Mouse (Mus musculus) yolk sac, embryonic 10.5 days (tissue): Measurements from ENCODE around the gene Rc3h2.
A peak's percentile ranks its signal among the peaks of the same experiment; 100 is the strongest.

Source experiments
- DNase-seq: peaks from one replicate; pipeline ENCODE4 v3.0.0-alpha.2; 2017; ENCODE audit warnings: low spot score

Rc3h2 gene

DNA sequence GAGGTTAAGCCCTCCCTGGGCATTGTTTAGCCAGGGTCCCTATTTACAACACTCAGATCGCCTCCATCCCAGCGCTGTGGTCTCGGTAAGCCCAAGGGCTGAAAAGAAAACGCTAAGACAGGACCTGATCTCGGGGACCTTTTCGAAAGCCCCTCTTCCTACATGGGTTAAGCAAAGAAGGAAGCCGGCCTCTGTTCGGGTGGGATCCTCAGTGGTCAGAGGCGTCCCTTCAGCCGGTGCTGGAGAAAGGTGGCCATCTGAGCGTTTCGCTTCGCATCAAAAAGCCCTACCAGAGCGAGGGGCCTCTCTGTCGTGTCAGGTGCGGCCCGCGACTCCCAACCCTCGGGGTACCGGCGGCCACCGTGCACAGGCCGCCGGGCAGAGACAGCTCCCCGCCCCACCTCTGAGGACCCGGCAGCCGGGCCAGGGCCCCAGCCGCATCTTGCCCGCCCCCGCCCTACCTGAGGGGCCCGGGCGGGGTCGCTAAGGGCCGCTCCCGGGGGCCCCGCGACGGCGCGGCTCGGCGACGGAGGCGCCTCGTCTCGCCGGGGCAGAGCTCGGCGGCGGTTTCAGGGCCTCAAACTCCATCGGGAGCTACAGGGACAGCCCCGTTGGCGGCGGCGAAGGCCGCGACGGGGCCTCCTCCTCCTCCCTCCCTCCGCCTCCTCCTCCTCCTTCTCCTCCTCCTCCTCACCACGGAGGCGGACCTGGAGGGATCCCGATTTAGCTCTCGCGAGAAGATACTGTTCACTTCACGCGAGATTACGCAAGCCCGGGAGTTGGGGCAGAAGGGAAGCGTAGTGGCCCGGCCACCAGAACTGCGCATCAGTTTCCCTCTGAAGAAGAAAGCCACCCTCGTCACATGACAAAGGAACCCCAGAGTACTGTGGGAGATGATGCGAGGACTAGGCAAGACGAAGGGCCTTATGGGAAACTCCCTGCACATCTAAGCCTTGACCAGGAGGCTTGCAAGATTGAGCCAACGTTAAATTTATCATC is at the start of gene Rc3h2:
Gene Rc3h2, minus strand, starts transcription at position 598 of the 999 bp plus-strand sequence.
- peak; percentile 96 for DNase-seq

- DNase-seq: no peak
Measured at GRCm38 (mm10) chr2:37466266-37466665, 43.6 kb upstream of the Rc3h2 start.

DNA sequence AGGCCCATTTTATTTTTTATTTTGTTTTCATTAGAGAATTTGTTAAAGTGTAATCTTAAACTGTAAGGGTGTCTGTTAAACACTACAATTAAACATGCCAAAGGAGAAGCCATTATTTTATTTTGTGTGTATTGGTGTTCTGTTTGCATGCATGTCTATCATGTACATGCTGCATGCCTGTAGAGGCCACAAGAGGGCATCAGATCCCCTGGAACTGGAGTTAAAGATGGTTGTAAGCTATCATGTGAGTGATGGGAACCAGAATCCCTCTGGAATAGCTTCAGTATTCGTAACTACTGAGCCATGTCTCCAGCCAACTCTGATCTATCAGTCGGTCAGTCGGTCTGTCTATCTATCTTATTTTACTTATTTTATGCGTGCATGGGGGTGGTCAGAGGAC is 38.0 kb upstream of the Rc3h2 start:
- DNase-seq: no peak

DNA sequence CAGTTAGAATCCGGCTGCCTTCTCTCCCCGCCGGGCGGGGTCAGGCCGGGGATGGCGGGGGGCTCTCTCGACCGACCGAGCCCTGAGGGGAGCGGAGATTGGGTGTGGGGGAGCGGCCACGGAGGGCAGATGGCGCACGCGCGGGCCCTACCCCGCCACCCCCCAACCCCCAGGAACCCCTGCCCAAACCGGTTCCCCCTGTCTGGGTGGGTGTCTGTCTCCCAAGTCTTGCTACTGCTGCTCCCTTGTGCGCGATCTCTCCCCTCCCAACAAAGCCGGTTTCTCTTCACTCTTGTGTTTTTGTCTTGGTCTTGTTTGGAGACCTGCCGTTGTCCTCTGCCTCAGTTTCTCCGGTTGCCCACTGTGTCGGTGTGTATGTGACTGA is 29.7 kb upstream of the Rc3h2 start:
- no peak for DNase-seq

DNA sequence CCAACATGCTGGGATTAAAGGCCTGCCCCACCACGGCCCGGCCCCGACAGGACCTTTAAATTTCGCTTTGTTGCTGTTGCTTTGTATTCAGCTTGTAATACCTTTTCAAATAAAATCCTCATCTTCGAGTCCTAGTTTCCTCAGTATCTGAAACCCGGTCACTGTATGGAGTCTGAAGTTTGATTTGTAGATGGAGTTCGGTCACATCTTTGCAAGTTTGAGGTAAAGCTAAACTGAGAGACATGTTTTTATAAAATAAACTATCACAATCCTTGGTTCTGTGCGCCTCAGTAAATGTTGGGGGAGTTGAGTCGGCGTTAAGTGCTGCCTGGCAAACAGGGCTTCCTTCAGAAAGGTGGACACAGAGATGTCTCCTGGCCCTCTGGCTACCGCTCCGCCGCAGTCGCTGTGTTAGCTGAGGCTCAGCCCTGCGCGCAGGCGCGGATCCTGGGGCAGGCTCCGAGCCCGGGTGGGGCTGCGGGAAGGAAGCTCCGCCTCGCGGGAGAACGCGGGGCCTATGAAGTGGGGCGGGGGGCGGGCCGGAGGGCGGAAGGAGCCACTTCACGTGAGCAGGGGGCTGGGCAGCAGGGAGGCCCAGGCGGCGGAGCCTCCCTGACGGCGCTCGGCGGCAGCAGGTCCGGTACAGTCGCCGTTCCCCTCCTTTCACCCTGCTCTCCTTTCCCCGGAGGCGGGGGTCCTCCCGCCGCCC is 29.1 kb upstream of the Rc3h2 start:
- peak; percentile 95 for DNase-seq

GRCm38 (mm10) chr2:37442611-37443591 is 20.2 kb upstream of the Rc3h2 start, which contains the start of the genes Zbtb26, Zbtb6 and Rabgap1:
Zbtb26 (minus strand) TSS chr2:37443135.
Zbtb6 (minus strand) TSS chr2:37443171.
Rabgap1 (plus strand) TSS chr2:37443279.
- peak; percentile 97 for DNase-seq

GRCm38 (mm10) chr2:37431609-37432008 is 8.9 kb upstream of the Rc3h2 start:
- DNase-seq: no peak

DNA sequence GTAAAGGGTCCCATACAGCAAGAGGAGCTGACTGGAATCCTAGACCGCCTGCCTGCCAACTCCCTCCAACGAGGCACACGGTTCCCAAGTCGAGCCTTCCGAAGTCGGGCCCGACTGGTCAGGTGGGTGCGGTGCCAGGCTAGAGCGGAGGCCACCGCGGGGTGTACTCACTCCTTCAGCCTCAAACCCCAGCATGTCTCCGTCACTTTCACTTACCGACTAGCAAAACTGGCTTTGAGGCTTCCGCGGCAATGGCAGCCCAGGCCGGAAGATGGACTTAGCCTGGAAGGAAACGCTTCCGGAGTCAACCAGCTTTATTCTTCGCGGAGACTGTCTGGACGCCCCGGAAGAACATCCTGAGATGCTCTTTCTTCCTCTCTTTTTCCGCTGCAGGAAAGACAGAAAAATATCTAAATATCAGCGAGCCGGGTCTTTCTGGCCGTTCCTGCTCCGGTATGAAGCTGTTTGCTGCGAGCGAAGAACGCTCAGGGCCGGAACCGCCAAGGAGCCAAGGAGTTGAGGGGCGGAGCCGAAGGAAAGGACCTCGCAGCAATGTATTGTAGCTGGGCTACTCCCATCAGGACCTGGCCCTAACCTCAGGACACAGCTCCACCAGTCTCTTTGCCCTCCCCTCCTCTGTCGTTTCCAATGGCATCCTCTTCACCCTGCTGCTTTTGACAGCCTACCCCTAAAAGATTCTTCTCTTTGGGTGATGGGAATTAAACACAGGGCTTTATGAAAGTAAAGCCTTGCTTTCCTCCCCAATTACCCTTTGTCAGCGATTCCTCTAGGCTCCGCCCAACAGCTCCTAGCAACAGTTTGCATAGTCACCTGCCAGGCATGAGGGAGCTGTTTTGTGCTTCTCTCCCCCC is 8.1 kb upstream of the Rc3h2 start:
- peak; percentile 90 for DNase-seq

DNA sequence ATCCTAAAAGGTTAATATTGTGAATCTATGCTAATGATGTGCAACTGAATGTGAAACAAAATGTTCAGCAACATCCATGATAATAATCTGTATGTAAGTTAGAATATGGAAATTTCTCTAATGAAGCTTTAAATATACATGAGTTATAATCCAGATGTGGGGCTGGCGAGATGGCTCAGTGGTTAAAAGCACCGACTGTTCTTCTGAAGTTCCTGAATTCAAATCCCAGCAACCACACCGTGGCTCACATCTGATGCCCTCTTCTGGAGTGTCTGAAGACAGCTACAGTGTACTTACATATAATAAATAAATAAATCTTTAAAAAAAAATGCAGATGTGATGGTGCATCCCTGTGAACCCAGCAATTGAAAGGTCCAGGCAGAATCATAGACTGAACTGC is 968 bp upstream of the Rc3h2 start:
- no peak for DNase-seq

GRCm38 (mm10) chr2:37421903-37422302 is 800 bp downstream of the Rc3h2 start:
- DNase-seq: no peak

DNA sequence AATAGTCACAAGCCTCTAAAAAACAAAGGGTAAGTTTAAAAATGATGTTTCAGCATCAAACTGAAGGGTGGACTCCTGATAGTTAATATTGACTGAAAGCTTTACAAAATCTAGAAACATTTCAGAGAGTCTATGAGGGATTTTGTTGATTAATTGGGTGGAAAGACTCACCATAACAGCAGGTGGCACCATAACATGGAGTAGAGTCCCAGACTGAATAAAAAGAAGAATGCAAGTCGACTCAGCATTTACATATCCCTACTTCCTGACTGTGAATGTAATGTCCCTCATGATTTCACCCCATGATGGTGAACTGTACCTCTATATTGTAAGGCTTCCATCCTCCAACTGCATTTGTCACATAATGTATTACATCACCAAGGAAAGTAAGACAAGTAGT is 27.2 kb downstream of the Rc3h2 start:
- no peak for DNase-seq

DNA sequence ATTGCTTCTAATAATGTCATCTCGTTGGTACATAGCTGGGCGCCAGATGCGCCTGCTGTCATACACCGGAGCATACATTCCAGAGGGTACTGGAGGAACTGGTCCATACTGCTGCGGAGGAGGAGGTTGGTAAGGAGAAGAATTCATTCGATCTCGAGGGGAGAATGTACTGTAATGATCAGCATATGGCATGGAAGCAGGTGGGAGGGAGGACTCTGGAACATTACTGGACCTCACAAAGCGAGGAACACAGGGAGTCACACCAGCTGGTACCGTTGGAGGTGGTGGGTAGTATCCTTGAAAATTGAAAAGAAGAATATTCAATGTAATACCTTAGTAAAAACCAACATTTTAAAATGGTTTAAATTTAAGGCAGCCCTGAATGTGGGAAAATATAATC is 39.8 kb downstream of the Rc3h2 start:
- no peak for DNase-seq

GRCm38 (mm10) chr2:37380189-37380588 is 42.5 kb downstream of the Rc3h2 start:
- peak; percentile 13 for DNase-seq

- DNase-seq: no peak
Measured at GRCm38 (mm10) chr2:37376018-37376417, 46.7 kb downstream of the Rc3h2 start.

- DNase-seq: no peak
Measured at GRCm38 (mm10) chr2:37370651-37371050, 52.1 kb downstream of the Rc3h2 start.

DNA sequence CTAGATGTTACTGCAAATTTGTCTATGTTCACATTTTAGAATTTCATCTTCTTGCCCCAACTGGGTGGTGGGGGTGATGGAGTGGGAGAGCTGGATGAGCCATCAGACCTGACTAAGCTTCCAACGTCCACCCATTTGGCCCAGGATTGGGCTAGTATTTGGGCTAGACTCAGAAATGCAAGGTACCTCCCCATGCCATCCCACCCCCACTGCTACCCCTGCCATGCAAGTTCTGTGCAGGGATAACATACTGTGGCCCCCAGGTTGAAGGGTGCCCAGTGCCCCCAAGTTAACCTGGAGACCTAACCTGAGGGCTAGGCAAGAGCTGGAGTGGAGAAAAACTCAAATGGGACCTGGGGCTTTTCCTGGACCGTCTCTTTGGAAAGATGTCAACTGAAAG is 62.8 kb downstream of the Rc3h2 start:
- DNase-seq: no peak

DNA sequence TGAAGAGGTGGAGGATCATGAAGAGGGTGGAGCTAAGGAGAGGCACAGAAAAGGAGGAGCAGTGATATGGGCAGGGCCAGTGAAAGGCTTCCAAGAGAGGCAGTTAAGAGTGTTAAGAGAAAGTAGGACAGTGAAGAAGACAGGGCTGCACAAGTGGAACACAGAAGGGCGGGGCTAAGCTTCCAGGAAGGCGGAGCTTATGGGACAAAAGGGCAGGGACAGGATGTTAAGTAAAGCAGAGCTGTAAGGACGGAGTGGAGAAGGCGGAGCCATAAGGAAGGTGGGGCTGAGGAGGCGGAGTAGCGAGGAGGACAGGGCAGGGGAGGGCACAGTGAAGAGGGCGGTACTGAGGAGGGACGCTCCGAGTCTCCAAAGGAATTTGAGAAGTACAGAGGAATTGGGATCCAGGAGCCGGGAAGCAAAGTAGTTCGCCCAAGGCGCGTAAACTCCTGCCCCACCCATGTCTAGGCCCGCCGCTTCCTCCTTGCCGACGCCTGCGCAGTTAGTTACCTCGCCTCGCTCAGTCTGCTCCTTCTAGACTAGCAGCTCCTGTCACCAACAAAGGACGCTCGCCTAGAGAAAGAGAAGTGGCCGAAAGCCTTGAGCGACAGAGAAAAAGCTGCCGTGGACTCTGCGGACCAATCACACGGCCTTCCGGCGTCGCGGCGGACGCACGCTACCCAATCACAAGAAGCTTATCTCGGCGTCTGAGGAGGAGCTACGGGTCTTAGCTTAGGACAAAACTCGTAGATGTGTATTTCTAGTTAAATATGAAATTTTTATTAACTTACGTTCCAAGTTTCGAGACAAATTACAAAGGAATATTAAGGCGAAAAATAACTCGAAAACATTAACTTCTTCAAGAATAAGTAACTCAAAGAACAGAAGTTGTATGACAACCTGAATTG is 63.8 kb downstream of the Rc3h2 start, which contains the start of gene Pdcl:
Gene Pdcl, minus strand, starts transcription at position 700 of the 908 bp plus-strand sequence.
- peak; percentile 96 for DNase-seq

- DNase-seq: no peak
Measured at GRCm38 (mm10) chr2:37355571-37355970, 67.1 kb downstream of the Rc3h2 start.

- DNase-seq: no peak
Measured at GRCm38 (mm10) chr2:37351671-37352070, 71.0 kb downstream of the Rc3h2 start.
